Mouse (Mus musculus) kidney, postnatal 10 days (tissue): Measurements from ENCODE around the gene Uvrag.

ENCODE experiments used
- DNase-seq: peaks from one replicate; pipeline ENCODE4 v3.0.0; 2021; ENCODE audit warnings: mixed read lengths

Uvrag gene

DNA sequence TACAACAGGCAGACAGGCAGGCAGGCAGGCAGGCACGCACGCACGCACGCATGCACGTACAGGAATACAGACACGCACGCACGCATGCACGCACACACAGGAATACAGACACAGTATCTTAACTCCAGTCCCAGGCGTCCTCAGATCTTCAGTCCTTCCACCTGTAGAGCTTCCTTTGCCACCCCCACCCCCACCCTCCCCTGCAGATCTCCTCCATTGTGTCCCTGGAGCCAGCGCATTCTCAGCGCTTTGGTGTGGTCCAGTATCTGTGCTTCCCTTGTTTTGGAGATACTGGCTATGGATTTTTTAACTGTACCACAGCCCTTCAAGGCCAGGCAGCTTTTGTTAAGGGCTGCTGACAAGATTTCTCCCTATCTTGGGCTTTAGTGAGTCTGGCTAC is 267.6 kb downstream of the Uvrag start:
- no peak for DNase-seq

DNA sequence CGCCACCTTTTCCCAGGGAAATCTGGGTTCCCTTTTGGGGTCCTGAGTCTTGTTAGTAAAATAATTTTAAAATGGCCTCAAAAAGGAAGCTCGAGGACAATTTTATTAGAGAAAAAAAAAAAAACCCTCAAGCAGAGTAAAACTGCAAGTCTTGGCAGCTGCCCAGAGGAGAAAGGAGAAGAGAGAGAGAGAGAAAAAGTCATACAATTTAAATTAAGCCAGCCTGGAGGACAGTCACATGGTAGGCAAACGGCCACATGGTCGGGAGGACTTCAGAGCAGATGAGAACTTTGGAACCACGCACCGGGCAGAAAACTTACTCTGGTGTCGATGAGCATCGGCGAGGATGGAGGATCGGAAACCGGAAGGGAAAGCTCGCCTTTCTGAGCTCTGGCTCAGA is 269.1 kb downstream of the Uvrag start:
- DNase-seq = peak; percentile 53

DNA sequence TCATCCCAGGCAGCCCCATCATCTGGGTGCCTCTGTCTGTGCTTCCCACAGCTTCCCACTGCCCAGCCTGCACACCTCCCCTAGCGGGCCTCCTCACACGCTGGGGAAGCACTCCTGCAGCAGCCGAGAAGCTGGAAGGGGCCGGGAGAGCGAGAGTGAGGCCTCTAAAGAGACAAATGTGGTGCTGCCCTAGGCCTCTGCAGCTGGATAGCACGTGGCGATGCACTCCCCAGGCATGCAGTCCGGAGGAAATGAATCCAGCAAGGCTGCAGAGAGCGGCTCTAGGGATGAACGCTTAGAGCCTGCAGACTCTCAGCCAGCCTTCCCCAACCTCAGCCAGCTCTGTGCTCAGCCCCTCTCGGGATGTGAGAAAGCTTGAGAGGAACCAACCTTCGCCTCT is 270.1 kb downstream of the Uvrag start:
- DNase-seq = peak; percentile 44

DNA sequence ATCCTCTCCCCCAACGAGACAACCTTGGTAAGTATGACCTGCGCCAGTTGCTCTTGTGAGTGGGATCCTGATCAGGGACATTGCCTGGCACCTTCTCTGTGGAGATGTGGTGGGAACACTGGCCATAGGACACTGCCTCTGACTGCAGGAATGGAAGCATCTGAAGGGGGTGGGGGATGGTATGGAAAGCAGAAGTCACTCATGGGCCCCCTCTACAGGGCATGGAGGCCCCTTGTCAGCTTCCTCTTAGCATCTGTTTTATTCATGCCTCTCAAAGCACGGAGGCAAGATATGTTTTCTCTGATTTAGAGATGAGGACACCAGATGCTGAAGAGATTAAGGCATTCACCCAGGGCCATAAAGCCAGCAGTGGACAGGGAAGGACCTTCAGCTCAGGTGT is 271.9 kb downstream of the Uvrag start:
- no peak for DNase-seq

DNA sequence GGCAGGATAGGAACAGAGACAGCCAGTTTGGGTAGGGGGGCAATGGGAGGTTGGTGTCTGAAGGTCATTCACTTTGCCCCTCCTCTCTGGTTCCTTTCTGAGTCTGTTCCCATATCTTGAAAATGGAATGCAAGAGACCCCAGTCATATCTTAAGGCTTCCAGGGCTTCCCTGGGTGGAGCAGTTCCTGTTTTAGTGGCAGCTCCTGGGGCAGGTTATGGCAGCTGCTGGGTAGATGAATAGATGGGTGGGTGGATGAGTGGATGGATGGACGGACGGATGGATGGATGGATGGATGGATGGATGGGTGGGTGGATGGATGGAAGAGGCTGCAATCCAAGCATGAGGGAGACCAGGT is 273.2 kb downstream of the Uvrag start:
- DNase-seq = no peak

DNA sequence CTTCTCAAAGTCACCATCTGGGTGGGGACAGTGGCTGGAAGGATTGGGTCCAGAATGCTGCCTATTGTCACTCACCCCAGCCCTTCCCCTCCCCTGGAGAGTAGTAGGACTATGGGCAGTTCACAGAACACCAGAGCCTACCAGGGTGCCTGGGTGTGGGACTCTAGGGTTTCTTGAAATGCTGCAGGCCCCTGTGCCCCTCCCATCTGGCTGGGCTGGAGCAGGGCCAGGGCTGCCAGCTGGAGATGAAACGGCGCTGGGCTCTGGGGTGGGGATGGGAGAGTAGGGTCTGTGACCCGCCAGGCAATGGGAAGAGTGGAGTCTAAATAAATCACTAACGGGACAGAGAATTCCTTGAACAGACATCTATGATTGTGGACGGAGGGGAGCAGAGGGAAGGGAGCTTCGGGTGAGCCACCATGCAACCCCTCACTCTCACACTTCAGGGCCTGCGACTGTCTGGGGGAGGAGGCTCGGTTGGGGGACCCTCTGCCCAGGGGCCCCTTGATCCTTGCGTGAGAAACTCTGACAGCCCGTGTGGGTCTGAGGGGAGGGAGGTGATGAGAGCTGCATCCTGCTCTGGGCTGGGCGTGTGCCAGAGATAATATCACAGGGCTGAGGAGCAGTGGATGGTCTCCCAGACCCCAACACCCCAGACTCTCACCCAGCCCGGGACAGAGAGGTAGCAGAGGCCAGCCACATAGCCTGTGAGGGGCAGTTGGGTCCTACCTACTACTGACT is 273.7 kb downstream of the Uvrag start:
- DNase-seq = peak; percentile 67

DNA sequence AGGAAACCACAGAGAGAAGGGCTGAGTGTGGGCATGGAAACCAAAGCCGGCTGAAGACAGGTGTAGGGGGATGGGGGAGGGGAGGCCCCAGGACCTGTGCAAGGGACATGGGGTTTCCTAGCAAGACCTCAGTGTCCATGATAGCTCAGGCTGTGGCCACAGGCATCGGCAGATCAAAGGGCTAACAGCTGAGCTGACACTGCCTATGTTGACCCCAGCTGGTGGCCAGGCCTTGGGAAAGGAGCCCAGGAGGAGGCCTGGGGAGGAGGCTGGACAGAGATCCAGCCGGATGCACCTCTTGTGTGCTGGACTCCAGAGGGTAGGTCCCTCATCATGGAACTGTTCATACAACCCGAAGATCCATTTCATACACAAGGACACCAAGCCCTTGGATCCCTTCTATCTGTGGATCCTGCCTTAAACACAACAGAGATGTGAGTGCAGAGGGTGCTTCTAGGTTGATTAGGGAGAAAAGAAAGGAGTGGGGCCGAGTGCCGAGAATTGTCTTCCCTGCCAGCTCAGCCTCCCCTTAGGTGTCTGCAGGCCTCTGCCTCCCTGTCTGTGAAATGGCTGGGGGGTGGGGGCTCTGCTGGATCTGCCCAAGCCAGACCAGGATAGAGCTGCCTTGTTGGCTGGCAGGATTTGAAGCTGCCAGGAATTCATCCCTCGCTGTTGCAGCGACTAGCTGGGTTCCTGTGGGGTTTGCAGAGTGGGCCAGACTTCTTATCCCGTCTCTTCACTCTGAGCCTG is 276.8 kb downstream of the Uvrag start:
- no peak for DNase-seq

DNA sequence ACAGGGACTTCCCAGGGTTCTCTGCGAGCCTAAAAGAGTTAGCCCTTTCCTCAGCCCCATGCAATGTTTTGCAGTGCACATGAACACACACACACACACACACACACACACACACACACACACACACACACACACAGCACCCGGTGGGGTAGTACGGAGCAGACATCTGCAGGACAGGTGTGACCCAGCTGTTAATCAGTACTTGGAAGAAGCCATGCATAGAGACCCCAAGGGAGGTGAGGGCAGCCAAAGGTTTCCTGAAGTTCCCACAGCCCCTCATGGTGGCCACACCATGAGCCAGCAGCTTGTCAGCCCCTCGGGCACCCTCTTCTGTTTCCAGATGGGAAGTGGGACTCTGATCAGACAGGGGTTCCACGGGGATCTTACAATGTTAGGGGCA is 277.9 kb downstream of the Uvrag start:
- DNase-seq = no peak

DNA sequence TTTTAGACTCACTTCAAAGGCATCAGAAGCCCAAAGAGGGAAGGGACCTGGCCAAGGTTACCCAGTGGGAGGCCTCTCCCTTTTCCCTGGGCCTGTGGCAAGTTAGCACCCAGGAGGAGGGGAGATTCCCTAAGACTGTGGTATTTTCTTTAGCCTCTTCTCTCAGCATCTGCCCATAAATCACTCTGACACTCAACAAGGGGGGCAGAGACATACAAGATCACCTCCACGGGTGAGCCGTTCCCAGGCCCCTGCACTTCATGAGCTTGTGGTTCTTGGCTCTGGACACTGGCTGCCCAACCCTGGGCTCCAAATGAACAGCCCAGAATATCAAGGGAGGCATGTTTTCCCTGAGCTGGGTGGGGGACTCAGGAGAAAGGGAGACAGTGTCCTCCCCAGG is 279.9 kb downstream of the Uvrag start:
- no peak for DNase-seq

DNA sequence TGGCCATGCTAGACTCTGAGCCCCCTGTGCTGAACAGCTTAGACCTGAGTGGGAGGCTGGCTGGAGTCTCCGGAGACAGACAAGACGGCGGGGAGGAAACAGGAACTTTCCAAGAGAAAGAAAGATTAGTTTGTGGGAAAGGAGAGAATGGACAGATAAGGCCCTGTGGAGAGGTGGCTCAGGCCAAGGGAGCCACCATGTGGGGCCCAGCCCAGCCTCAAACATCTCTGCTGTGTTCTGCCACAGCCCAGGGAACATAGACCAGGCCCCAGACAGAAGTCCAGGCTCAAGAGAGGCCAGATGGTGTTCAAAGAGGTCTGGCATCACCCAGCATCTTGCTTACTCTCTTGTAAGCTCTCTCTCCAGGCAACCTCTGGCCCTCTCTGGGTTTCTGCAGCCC is 283.8 kb downstream of the Uvrag start:
- no peak for DNase-seq

DNA sequence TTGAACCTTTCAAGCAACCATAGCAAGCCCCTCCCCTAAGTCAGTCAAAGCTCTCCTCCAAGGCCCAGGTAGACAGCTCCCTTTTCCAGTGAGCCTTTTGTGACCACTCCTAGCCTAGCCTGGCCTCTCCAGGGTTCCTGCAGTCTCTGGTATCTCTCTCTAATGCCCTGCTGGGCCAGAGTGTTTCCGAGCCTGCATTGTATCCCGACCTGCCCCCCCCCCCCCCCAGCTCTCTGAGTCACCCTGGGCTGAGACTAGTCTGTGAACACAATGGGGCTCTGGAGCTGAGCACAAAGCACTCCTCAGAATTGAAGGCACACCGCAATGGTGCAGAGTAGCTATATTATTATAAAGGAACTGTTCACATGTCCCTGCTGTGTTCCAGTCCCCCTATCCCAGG is 284.8 kb downstream of the Uvrag start:
- no peak for DNase-seq

DNA sequence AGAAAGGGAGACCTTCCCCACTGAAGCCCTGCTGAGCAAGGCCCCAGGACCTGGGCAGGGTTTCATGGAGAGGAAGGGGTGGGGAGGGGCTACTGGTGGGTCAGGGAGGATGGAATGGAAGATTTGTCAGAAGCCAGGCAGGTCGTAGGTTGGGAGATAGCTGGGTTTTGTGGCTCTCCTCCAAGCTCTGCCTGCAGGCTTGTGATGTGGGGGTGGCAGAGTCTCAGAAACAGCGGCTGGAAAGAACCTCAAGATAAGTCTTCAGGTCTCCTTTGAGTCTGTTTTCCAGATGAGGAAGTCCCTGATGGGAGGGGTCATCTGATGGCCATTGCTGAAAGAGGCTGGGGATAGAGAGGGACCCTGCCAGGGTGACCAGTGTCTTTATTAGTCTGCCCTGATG is 285.6 kb downstream of the Uvrag start:
- DNase-seq = no peak

DNA sequence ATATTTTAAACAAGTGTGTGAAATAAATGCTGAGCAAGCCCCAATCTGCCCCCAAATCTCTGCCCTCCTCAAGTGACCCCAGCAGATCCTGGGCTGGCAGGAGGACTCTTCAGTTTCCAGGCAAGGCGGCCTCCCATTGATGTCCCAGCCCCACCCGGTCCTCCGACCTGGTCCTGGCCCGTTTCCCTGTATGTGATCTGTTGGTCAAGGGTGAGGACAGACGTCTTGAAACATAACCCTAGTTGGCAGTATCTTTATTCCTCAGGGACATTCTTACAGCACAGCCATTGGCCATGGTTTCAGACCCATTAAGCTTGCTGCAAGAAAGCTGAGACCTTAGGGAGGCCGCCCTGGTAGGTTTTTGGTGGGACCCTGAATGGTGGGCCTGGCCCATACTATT is 287.1 kb downstream of the Uvrag start:
- DNase-seq = no peak

DNA sequence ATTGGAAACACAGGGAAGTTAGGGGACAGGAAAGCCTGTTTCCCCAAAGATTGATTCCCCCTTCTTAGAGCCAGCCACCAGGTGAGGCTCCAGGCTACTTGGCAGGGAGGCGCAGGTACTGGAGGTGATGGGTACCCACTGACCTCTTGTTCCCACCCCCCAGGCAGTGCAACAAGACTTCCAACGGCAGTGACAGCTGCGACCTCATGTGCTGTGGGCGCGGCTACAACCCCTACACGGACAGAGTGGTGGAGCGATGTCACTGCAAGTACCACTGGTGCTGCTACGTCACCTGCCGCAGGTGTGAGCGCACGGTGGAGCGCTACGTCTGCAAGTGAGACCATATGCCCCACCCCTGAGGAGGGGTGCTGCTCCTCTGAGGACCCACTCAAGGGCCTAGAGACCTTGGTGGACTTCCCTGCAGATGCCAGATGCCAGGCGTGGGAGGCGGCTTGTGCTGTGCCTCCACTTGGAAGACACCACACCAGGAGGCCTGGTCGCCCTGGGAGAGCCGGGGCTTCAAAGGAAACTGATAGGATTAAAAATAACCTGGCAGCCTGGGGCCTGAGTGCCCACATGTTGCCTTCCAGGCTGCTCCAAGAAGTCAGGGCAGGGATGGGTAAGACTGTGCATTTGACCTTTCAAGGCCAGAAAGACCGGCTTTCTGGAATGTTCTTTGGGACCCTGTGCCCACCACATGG is 287.8 kb downstream of the Uvrag start:
- no peak for DNase-seq

DNA sequence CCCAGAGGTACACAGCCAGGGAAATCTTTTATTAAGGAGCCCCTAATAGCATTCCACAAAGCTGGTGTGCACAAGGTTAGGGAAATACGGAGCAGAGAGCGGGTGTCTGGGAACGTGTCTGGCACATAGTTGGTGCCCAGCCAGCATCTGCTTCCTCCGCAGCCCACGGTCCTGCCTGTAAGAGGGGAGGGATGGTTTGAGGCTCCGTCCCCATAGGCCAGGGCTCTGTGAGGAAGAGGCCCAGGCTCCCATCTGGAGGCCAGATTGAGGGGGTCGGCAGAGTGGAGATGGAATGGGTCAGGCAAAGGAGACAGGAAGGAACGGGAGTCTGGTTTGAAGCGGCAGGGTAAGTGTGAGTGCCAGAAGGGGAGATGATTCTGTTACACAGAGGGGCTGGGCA is 289.7 kb downstream of the Uvrag start:
- DNase-seq = peak; percentile 62

DNA sequence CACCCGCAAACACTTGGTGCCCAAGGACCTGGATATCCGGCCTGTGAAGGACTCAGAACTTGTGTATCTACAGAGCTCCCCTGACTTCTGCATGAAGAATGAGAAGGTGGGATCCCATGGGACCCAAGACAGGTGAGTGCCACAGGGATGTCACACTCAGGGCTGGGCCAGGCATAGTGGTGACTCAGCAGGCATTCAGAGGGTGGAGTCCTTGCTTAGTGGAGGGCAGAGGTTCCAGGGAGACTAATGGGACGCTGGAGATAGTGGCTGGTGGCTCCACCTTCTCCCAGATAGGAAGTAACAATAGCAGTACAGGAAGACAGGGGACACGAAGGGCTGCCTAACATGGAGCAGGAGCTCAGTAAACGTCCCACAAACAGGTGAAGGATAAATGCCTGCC is 290.6 kb downstream of the Uvrag start:
- no peak for DNase-seq

DNA sequence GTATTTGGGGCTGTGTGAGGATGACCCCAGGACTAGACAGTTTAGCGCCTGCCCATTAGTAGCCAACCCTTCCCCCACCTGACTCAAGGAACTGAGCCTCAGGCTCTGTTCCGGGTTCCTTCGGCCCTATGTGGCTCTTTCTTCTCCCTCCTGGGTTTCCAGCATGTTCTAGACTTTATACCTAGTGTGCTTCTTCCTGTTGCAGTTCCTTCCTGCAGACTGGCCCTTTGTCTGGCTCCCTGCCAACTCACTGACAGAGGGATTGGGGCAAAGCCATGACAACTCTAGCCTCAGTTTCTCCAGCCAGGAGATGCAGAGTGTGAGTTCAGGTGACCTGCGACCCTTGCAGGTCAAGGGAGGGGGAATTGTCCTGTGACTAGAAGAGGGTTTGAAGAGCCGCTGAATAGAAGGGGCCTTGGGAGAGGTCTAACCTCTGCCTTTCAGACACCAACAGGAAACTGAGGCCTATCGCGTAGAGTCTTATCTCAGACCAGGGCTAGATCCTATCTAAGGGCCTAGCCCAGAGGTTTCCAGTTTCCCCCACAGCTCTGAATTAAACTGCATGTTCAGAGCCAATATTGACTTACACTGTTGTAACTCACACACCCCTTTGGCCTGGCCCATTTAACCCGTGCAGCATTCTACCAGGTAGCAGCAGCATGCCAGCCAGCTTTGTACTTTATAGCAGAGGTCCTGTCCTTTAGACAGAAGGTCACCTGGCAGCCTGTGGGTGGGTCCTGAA is 291.9 kb downstream of the Uvrag start:
- peak; percentile 58 for DNase-seq

DNA sequence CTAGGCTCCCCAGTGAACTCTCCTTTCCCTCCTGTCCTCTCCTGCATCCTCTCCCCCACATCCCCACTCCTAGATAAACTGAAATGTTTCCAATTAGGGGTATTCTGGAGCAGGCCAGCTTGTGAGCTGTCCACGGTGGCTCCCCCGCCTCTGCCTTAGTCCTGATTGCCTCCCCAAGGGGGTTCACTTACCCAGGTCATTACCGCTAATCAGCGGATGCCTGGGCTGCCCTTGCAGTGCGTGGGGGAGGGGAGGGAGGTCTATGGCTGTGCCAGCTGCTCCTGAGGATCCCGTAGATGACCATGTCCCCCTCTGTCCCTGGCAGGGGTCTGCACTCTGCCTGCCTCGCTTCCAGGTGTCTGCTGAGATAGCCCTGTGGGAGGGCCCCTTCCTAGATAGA is 297.3 kb downstream of the Uvrag start:
- no peak for DNase-seq

DNA sequence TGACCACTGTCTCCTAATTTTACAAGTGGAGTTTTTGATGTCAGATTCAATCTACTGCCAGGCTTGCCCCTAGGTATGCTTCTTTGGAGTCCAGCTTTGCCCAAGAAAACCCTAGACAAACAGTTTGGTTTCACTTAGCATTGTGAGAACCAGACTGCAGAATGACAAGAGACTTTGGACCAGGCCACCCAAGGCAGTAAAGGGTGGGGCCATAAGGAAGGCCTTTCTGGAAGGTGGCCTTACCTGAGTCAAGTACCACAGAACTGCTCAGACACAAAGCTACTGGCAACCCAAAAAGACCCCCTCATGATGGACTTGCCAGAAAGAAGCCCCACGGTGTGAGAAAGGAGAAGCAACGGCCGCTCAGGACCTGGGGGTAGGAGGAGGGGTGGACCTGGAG is 297.9 kb downstream of the Uvrag start:
- DNase-seq = no peak

DNA sequence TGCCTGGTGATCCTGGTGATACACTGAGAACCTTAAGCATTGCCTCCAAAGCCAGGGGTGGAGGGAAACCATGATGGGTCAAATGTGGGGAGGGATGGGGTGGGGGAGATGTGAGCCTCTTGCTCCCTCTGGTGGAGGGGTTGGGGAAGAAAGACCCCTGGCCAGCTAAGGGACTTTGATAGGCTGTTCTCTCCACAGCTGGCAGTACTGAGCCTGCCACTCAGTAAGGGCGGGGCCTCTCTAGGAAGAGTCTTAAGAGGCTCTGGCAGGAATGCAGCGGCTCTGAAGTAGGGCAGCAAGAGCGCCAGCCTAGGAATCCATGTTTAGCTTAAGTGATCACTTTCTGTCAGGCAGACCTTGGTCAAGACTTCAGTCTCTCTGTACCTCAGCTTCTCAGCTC is 299.1 kb downstream of the Uvrag start:
- DNase-seq = no peak

DNA sequence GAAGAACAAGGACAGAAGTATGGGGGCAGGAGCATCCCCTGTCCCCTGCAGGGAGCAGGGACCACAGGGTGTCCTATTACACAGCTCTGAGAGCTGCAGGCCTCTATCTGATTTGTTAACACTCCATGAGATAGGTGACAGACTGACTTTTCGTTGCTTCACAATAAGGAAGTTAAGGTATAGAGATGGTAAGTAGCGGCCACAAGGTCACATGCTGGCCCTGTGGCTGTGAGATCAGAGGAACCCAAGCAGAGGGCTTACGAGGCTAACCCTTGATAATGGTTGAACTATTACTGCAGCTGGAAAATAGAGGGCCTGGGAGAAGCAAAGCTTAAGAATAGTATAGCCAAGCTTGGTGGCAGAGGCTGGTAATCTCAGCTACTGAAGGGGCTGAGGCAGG is 300.2 kb downstream of the Uvrag start:
- DNase-seq = no peak

DNA sequence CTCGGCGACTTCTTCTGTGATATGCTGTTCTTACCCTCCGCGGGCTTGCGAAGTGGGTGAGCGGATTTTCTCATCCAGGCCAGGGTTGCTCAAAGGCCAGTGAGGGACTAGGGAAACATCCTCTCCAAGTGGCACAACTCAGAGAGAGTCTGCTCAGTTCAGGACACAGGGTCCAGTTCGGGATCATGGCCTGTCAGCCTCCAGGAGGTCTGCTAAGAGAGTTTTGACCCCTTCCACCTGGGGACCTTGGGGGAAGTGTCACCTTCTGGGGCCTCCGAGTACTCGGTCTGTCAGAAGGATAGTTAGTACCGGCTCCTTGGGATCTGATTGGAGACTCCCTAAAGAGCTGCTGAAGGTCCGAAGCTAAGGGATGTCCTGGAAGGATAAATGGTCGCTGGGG is 301.6 kb downstream of the Uvrag start:
- no peak for DNase-seq

DNA sequence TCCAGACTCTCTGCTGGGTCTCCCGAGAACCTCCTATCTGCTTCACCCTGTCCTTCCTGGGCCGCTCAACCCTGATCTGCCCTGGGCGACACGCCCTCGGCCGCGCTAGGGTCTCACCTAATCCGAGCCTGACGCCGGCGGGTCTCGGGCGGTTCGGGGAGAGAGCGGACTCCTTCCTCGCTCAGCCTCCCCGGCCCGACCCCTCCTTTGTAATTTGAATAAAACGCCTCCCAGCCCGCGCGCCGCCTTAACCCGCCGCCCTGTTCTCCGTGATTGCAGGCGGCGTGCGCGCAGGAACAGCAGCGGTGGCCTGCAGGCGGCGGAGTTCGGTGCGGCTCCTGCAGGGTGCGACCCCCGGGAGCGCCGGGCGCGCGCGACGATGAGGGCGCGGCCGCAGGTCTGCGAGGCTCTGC is 302.2 kb downstream of the Uvrag start:
- DNase-seq = peak; percentile 85
